Mouse (Mus musculus) liver, embryonic 14.5 days (tissue): ENCODE data around the gene Tmem9. TPM values are rescaled to one million over a fixed set of nuclear protein-coding genes. Genes with fewer than 3 reads are reported as not detected.
A peak's percentile ranks its signal among the peaks of the same experiment; 100 is the strongest.

Experiments used
- ATAC-seq: fragments of 200-750 bp; cut with Nextera tagmentation; 2 replicates; pipeline ENCODE4 v1.8.0; 2017; ENCODE audit warnings: moderate number of reproducible peaks, mild to moderate bottlenecking, moderate library complexity; ENCODE audit not compliant: insufficient read depth
- DNase-seq, 3 experiments: peaks; one replicate each; pipeline ENCODE4 v3.0.0-alpha.2; 2012 to 2013; ENCODE audit warnings: low read depth in 3 of 3, low spot score in 3 of 3
- H3K27ac ChIP-seq: fragments of 300-500 bp; sonication (generic); 2 replicates; pipeline ENCODE4 v1.5.1; 2014; ENCODE audit warnings: moderate library complexity, mild to moderate bottlenecking, control low read depth, inconsistent platforms
- H3K27me3 ChIP-seq: fragments of 300-500 bp; sonication (generic); 2 replicates; pipeline ENCODE4 v1.6.1; 2014; ENCODE audit warnings: mild to moderate bottlenecking, low read length, moderate library complexity; ENCODE audit not compliant: control insufficient read depth, insufficient read depth
- H3K36me3 ChIP-seq: fragments of 300-500 bp; sonication (generic); replicated peaks from 2 replicates; pipeline ENCODE4 v1.6.1; 2014; ENCODE audit warnings: low read depth; ENCODE audit not compliant: control insufficient read depth, insufficient read depth
- H3K4me1 ChIP-seq, 2 experiments: fragments of 200-500 bp in 1 of 2; fragments of 300-500 bp in 1 of 2; sonication (generic) in 1 of 2; replicated peaks; 2 replicates each; pipeline ENCODE4 v1.6.1; 2012 to 2014; ENCODE audit warnings: antibody characterized with exemption in 1 of 2, inconsistent platforms in 1 of 2, low read length in 1 of 2; ENCODE audit not compliant: control insufficient read depth in 2 of 2, insufficient read depth in 2 of 2
- H3K4me2 ChIP-seq: fragments of 300-500 bp; sonication (generic); 2 replicates; pipeline ENCODE4 v1.6.1; 2014; ENCODE audit warnings: low read depth, mild to moderate bottlenecking, control low read depth, moderate library complexity
- H3K4me3 ChIP-seq, 2 experiments: fragments of 200-500 bp in 1 of 2; fragments of 300-500 bp in 1 of 2; sonication (generic) in 1 of 2; 2 replicates each; pipeline ENCODE4 v1.5.1; 2012 to 2014; ENCODE audit warnings: low read depth in 2 of 2, low read length in 2 of 2, mild to moderate bottlenecking in 2 of 2, control low read depth in 1 of 2, inconsistent platforms in 1 of 2, moderate library complexity in 1 of 2; ENCODE audit not compliant: insufficient read depth in 1 of 2
- H3K9ac ChIP-seq: fragments of 300-500 bp; sonication (generic); replicated peaks from 2 replicates; pipeline ENCODE4 v1.6.1; 2014; ENCODE audit warnings: mild to moderate bottlenecking, control low read depth, moderate library complexity
- H3K9me3 ChIP-seq: fragments of 300-500 bp; sonication (generic); 2 replicates; pipeline ENCODE4 v1.6.1; 2016; ENCODE audit warnings: low read length, mixed read lengths; ENCODE audit not compliant: control insufficient read depth
- CTCF ChIP-seq: IDR thresholded peaks from 2 replicates; pipeline ENCODE4 v1.5.1; 2016; ENCODE audit warnings: antibody characterized with exemption, low read depth, control low read depth
- EP300 ChIP-seq: IDR thresholded peaks from 2 replicates; pipeline ENCODE4 v1.6.1; 2016; ENCODE audit warnings: antibody characterized with exemption, low read depth
- WGBS: fragments of 180-500 bp; shearing (Covaris S2); extraction: QIAGEN DNeasy Blood & Tissue Kit; methylation state at CpG from one replicate; pipeline ENCODE4 v1.1.7; 2014; ENCODE audit not compliant: insufficient replicate concordance; 5-methylcytosine and 5-hydroxymethylcytosine counted together
- polyA plus RNA-seq, 2 experiments: library from polyadenylated mRNA; depleted of rRNA in 1 of 2; stranded (reverse) in 1 of 2; unstranded in 1 of 2; fragments of >200 nt; fragmentation: Nextera tagmentation in 1 of 2; extraction: Ambion mirVana in 1 of 2; gene quantifications; 2 replicates each; pipeline versions ENCODE4 v1.2.1 to v1.2.3; 2012 to 2014

Gene Tmem9
- polyA plus RNA-seq, 2 experiments = 44.2 to 44.4 TPM

GRCm38 (mm10) chr1:136018390-136019189 lies 10.6 kb downstream of the Tmem9 start:
- DNase-seq (peak in 1 of 3 experiments; percentile 29), ATAC-seq (peak; percentile 19)
- no peaks in the 10 kb centered on the region for H3K27me3 ChIP-seq
- H3K36me3 ChIP-seq = peaks cover 18% of the 10 kb centered on the region
- peak overlapping the region; percentile 83 to 96 for H3K4me3 ChIP-seq
- peaks cover 38 to 43% of the 10 kb centered on the region in 2 experiments for H3K4me1 ChIP-seq
- WGBS = 10% methylated on average over 24 of the region's 24 CpGs
- no peak for TF ChIP-seq CTCF
- no peak for TF ChIP-seq EP300
- no peaks in the 10 kb centered on the region for H3K9me3 ChIP-seq
- peak overlapping the region; percentile 84 for H3K27ac ChIP-seq
- peak overlapping the region; percentile 97 for H3K9ac ChIP-seq
- H3K4me2 ChIP-seq = peak overlapping the region; percentile 93

GRCm38 (mm10) chr1:136030201-136030600 lies 22.3 kb downstream of the Tmem9 start:
- no peak overlapping the region for H3K4me3 ChIP-seq
- no peak overlapping the region for H3K9ac ChIP-seq
- no peaks in the 10 kb centered on the region for H3K4me1 ChIP-seq
- WGBS = 89% methylated on average over 7 of the region's 7 CpGs
- ATAC-seq (no peak), DNase-seq (no peak)
- no peaks in the 10 kb centered on the region for H3K27me3 ChIP-seq
- H3K4me2 ChIP-seq = no peak overlapping the region
- H3K36me3 ChIP-seq = peaks cover 79% of the 10 kb centered on the region
- no peak overlapping the region for H3K27ac ChIP-seq
- H3K9me3 ChIP-seq = no peaks in the 10 kb centered on the region
- no peak for TF ChIP-seq CTCF
- TF ChIP-seq EP300 = no peak

GRCm38 (mm10) chr1:136031697-136032096 lies 23.7 kb downstream of the Tmem9 start:
- no peak overlapping the region for H3K9ac ChIP-seq
- no peak overlapping the region for H3K27ac ChIP-seq
- no peaks in the 10 kb centered on the region for H3K9me3 ChIP-seq
- H3K4me1 ChIP-seq = no peaks in the 10 kb centered on the region
- H3K4me3 ChIP-seq = no peak overlapping the region
- peaks cover 69% of the 10 kb centered on the region for H3K36me3 ChIP-seq
- 83% methylated on average over 8 of the region's 8 CpGs for WGBS
- no peak overlapping the region for H3K4me2 ChIP-seq
- DNase-seq (no peak), ATAC-seq (no peak)
- TF ChIP-seq EP300 (no peak), CTCF (no peak)
- no peaks in the 10 kb centered on the region for H3K27me3 ChIP-seq

- Histone ChIP-seq H3K27ac (no peak overlapping the region), H3K9ac (no peak overlapping the region), H3K4me1 (no peaks in the 10 kb centered on the region), H3K27me3 (no peaks in the 10 kb centered on the region), H3K4me3 (no peak overlapping the region), H3K4me2 (no peak overlapping the region), H3K36me3 (peaks cover 57% of the 10 kb centered on the region), H3K9me3 (no peaks in the 10 kb centered on the region)
- 62% methylated on average over 7 of the region's 7 CpGs for WGBS
- TF ChIP-seq CTCF (no peak), EP300 (no peak)
- ATAC-seq = no peak
- no peak for DNase-seq
These were observed 25.0 kb downstream of the Tmem9 start for GRCm38 (mm10) chr1:136032961-136033360.

- Histone ChIP-seq H3K36me3 (peaks cover 15% of the 10 kb centered on the region), H3K4me2 (no peak overlapping the region), H3K9me3 (no peaks in the 10 kb centered on the region), H3K27me3 (peaks cover 13% of the 10 kb centered on the region), H3K27ac (no peak overlapping the region), H3K4me3 (no peak overlapping the region), H3K9ac (no peak overlapping the region), H3K4me1 (no peaks in the 10 kb centered on the region)
- no peak for TF ChIP-seq CTCF
- TF ChIP-seq EP300 = no peak
- ATAC-seq (no peak), DNase-seq (no peak)
- 52% methylated on average over 5 of the region's 5 CpGs for WGBS
These were observed 31.0 kb downstream of the Tmem9 start for GRCm38 (mm10) chr1:136038746-136039538.
